Mouse (Mus musculus): ENCODE measurements around the gene Clca2.

The Clca2 gene
- long read RNA-seq, experiment 1: 0 reads
- long read RNA-seq, experiment 2: 0 reads

- intact Hi-C loops (cut with DNase I): no loop called here
Measured at GRCm38 (mm10) chr3:145099291-145099690, at the start of gene Clca2. Clca2 (minus strand) TSS chr3:145099443.

DNA sequence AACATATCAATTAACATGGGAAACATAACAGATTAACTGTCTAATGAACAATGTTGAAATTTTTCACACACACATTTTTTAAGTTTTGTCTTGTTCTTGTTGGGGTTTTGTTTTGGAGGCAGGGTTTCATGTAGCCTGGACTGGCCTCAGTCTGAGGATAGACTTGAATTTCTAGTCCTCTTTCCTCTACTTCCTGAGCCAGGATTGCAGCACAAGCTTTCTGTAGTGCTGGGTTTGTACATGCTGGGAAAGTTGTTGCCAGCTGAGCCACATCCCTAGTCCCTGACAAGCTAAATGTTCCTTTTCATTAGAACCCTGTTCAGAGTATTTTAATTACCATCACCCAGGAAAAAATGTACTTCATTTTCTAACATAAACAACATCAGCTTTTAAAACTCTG, 48.7 kb upstream of the Clca2 start:
- intact Hi-C loops (cut with DNase I): no loop called here

DNA sequence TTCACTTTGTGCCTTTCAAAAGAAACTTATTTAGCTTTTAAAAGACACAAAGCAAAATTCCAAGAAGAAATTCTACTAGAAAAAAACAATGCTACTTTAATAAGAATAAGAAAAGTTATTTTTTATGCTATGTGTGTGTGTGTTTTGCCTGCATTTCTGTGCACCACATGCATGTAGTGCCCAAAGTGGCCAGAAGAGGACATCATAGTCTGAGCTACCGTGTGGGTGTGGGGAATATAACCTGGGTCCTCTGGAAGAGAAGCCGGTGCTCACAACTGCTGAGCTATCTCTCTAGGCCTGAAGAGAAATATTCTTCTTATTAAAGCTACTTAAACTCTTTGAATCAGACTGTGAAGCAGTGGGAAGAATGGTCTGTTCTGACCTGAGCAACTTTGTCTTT, 48.2 kb upstream of the Clca2 start:
- intact Hi-C loops (cut with DNase I): no loop called here

- intact Hi-C loops (cut with DNase I): no loop called here
Measured at GRCm38 (mm10) chr3:145146871-145147270, 47.6 kb upstream of the Clca2 start.

GRCm38 (mm10) chr3:145143856-145144255, 44.6 kb upstream of the Clca2 start:
- intact Hi-C loops (cut with DNase I): no loop called here

DNA sequence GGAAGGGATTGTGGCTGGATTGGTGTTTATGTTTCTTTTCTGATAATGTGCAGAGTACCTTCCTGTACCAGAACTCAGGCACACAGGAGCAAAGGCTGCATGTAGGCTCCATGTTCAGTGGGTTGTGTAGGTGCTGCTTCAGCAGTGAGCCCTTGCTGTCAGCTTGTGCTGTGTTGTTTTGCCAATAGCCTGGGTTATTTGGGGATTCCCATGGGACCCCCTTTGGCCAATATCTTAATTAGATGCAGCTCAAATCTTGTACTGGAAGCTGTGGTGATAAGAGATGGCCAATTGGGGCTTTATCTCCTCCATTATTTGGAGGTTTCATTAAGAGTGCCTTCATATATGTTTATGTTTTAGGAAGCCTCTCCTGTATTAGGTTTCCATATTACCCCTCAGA, 43.7 kb upstream of the Clca2 start:
- intact Hi-C loops (cut with DNase I): no loop called here

- intact Hi-C loops (cut with DNase I): no loop called here
Measured at GRCm38 (mm10) chr3:145140236-145140635, 41.0 kb upstream of the Clca2 start.

DNA sequence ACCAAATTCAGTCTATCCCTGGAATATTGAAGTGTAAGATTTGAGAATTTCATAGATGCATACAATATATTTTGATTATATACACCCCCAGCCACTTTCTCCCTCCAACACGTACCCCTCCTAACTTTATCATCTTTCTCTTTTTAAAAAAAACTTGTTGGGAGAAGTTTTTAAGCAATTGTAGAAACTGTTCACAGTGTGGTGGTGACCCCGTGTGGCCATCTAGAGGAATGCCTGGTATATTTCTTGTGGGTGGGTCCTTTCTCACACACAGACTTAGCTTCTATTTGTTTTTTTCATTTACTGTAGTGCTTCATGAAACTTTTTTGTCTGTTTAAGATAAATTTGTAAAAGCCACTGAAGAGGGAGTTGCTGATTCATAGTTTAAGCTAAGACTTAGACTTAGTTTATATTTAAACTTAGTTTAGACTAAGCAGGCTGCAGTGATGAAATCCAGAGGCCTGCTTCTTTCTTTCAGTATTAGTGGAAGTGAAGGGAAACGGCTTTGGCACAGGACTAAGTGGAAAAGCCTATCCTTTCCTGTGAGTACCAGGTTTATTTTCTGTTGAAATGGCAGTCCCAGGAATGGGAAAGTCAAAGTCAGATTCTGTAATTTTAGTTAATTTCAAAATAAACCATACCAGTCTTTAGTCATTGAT, 32.1 kb upstream of the Clca2 start:
- intact Hi-C loops (cut with DNase I): loop anchor here (10.0 kb wide), 2 partner anchors 107 to 307 kb away; no protein-coding TSS in a partner anchor

- intact Hi-C loops (cut with DNase I): no loop called here
Measured at GRCm38 (mm10) chr3:145129356-145129755, 30.1 kb upstream of the Clca2 start.

DNA sequence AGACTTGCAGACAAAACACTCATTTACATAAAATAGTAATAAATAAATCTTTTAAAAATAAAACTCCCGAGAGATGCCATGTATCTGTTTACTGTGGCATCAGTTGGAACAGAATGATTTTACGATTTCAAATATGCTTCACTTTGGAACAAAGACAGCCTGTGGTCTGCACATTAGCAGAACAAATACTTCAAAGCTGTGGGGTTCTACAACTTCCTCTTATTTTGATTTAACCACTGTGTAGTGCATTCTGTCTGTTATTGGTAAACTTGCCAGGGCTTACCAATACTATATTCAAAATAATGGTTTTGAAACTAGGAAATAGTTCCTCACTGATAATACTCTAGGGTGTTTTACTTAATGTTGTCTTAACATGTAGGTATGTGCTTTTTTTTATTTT, 27.4 kb upstream of the Clca2 start:
- intact Hi-C loops (cut with DNase I): no loop called here

DNA sequence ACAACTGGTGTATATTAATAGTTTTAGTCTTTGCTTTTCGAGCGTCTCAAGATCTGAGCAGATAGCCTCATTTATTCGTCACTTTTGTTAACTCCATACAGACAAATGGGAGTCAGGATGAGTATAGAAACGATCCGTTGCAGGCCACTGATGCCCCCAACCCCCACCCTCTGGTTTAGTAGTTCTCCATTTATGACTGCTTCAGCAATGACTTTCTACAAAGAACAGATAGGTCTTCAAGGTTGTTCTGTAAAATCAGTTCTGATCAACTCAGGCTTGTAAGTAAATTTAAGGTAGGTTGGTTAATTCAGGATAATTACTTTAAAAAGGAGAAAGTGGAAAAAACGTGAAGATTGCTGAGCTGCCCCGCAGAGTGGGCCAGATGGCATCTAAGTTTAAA, 20.2 kb upstream of the Clca2 start:
- intact Hi-C loops (cut with DNase I): no loop called here

DNA sequence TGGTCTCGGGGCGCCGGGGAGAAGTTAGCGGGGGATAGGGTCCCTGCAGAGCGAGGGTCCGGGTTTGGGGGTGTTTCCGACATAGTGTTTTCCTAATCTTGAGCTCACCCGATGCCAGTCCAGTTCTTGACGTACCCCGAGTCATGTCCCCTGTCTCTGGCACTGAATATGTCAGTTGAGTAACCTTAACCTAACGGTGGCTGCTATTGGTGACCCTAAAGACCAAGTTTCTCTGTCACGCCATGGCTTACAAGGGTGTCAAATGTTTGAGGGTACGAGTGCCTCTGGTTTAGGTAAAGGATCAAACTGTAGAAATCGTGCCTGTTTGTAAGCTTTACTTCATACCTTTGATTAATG, 19.7 kb upstream of the Clca2 start:
- intact Hi-C loops (cut with DNase I): no loop called here

GRCm38 (mm10) chr3:145118254-145119001, 19.2 kb upstream of the Clca2 start, which contains the start of gene Odf2l:
Odf2l (plus strand) TSS chr3:145118588.
- intact Hi-C loops (cut with DNase I): no loop called here

DNA sequence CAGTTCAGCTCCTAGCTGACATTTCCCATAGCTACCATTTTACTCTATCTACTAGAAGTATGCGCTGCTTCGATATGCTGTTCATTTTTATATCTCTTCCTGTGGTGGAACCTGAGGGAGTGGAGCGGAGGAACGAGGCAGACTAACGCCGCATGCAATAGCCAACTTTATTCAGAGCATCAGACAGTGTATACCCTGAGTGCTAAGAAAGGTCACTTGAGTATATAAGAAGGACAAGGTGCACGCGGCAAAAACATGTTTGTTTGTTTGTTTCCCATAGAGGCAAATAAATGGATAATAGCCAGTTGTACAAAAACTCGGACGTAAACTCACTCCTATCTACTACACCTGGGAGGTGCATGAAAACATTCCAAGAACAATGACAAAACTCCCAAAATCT, 18.4 kb upstream of the Clca2 start:
- intact Hi-C loops (cut with DNase I): no loop called here

- intact Hi-C loops (cut with DNase I): no loop called here
Measured at GRCm38 (mm10) chr3:145115169-145115568, 15.9 kb upstream of the Clca2 start.

- intact Hi-C loops (cut with DNase I): no loop called here
Measured at GRCm38 (mm10) chr3:145105773-145106504, 6.7 kb upstream of the Clca2 start.

DNA sequence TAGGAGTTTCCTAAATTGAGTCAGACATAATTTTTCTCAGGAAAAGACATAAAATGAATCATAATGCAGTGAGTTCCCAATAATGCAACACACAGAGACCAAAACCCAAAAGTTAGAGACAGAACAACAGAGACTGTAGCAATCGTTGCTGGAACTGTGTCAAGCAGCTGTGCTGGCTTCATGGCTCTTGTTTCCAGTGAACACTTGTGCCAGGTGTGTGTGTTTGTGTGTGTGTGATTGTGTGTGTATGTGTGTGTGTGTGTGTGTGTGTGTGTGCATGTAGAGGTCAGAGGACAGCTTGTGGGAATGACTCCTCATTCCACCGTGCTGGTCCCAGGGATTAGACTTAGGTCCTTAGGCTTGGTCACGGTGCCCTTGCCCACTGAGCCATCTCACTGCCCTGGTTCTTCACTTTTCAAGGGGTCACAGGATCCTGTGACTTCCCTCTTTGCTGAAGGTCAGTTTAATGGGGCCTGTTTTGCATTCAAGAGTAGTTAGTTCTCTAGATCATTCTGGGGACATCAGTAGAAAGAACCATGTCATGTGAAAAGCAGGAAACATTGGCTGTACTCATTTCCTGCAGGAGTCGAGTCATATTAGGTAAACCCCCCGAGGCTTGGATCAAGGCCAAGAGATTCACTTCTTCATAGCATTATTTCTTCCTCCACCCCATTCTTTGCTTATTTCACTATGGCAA, 6.0 kb upstream of the Clca2 start:
- intact Hi-C loops (cut with DNase I): no loop called here

- intact Hi-C loops (cut with DNase I): no loop called here
Measured at GRCm38 (mm10) chr3:145103770-145104169, 4.5 kb upstream of the Clca2 start.

DNA sequence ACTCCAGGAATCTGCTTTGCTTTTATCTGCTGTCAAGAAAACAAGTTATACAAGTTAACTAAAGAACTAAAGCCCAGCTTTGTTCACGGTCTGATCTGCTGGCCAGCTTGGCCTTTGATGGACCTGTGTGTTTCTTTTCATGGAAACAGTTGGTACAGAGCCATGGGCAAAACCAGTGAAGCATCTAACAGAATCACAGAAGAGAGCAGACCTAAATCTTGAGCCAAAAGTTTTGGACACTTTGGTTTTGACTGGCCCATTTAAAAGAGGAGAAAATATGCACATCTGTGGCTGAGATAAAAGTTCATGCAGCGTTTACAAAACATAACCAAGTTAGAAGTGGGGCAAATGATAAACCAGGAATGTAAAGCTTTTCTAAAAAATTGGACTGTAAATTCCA, 4.1 kb upstream of the Clca2 start:
- intact Hi-C loops (cut with DNase I): no loop called here

- intact Hi-C loops (cut with DNase I): no loop called here
Measured at GRCm38 (mm10) chr3:145101891-145102555, 2.8 kb upstream of the Clca2 start.

Data from adrenal gland (tissue).